Mouse (Mus musculus): ENCODE data around the gene Mpzl1.
A peak's percentile ranks its signal among the peaks of the same experiment; 100 is the strongest.
"Not testable (repeated sequence)": the region's sequence is repeated elsewhere in the genome, so short reads cannot be mapped to it uniquely, and the experiment has no call there.

Gene Mpzl1

GRCm38 (mm10) chr1:165634151-165634884 lies at the start of gene Mpzl1:
TSS of gene Mpzl1 (minus strand) at chr1:165634538.
- DNase-seq (ENCODE audit: extremely low read depth, low read depth, low spot score), result peak; percentile 59

GRCm38 (mm10) chr1:165682056-165682853 lies 47.9 kb upstream of the Mpzl1 start:
- no peak for DNase-seq (ENCODE audit: extremely low read depth, low read depth, low spot score)

- DNase-seq (ENCODE audit: extremely low read depth, low read depth, low spot score), result no peak
Observed at GRCm38 (mm10) chr1:165681045-165681794, 46.9 kb upstream of the Mpzl1 start.

GRCm38 (mm10) chr1:165680086-165680485 lies 45.7 kb upstream of the Mpzl1 start:
- DNase-seq (ENCODE audit: extremely low read depth, low read depth, low spot score), result not testable (repeated sequence)

GRCm38 (mm10) chr1:165679618-165679997 lies 45.3 kb upstream of the Mpzl1 start:
- no peak for DNase-seq (ENCODE audit: extremely low read depth, low read depth, low spot score)

- no peak for DNase-seq (ENCODE audit: extremely low read depth, low read depth, low spot score)
Observed at GRCm38 (mm10) chr1:165678861-165679617, 44.7 kb upstream of the Mpzl1 start.

- no peak for DNase-seq (ENCODE audit: extremely low read depth, low read depth, low spot score)
Observed at GRCm38 (mm10) chr1:165677558-165677957, 43.2 kb upstream of the Mpzl1 start.

- DNase-seq (ENCODE audit: extremely low read depth, low read depth, low spot score), result no peak
Observed at GRCm38 (mm10) chr1:165676993-165677392, 42.7 kb upstream of the Mpzl1 start.

- no peak for DNase-seq (ENCODE audit: extremely low read depth, low read depth, low spot score)
Observed at GRCm38 (mm10) chr1:165675167-165675566, 40.8 kb upstream of the Mpzl1 start.

GRCm38 (mm10) chr1:165672355-165672754 lies 38.0 kb upstream of the Mpzl1 start:
- DNase-seq (ENCODE audit: extremely low read depth, low read depth, low spot score), result no peak

GRCm38 (mm10) chr1:165670056-165670455 lies 35.7 kb upstream of the Mpzl1 start:
- no peak for DNase-seq (ENCODE audit: extremely low read depth, low read depth, low spot score)

- DNase-seq (ENCODE audit: extremely low read depth, low read depth, low spot score), result no peak
Observed at GRCm38 (mm10) chr1:165668904-165669303, 34.6 kb upstream of the Mpzl1 start.

GRCm38 (mm10) chr1:165667380-165667779 lies 33.0 kb upstream of the Mpzl1 start:
- no peak for DNase-seq (ENCODE audit: extremely low read depth, low read depth, low spot score)

- no peak for DNase-seq (ENCODE audit: extremely low read depth, low read depth, low spot score)
Observed at GRCm38 (mm10) chr1:165666944-165667343, 32.6 kb upstream of the Mpzl1 start.

GRCm38 (mm10) chr1:165665758-165666157 lies 31.4 kb upstream of the Mpzl1 start:
- DNase-seq (ENCODE audit: extremely low read depth, low read depth, low spot score), result no peak

GRCm38 (mm10) chr1:165663277-165663676 lies 28.9 kb upstream of the Mpzl1 start:
- DNase-seq (ENCODE audit: extremely low read depth, low read depth, low spot score), result no peak

GRCm38 (mm10) chr1:165662426-165663192 lies 28.3 kb upstream of the Mpzl1 start:
- no peak for DNase-seq (ENCODE audit: extremely low read depth, low read depth, low spot score)

GRCm38 (mm10) chr1:165661725-165662124 lies 27.4 kb upstream of the Mpzl1 start:
- DNase-seq (ENCODE audit: extremely low read depth, low read depth, low spot score), result no peak

GRCm38 (mm10) chr1:165661191-165661590 lies 26.9 kb upstream of the Mpzl1 start:
- no peak for DNase-seq (ENCODE audit: extremely low read depth, low read depth, low spot score)

- DNase-seq (ENCODE audit: extremely low read depth, low read depth, low spot score), result no peak
Observed at GRCm38 (mm10) chr1:165660774-165661173, 26.4 kb upstream of the Mpzl1 start.
